Mouse (Mus musculus) megakaryocyte, embryonic 14.5 days (primary cell): ENCODE results near the gene Insrr.

ENCODE experiments used
- FLI1 ChIP-seq: IDR thresholded peaks from 2 replicates; pipeline ENCODE4 v1.6.1; 2012; ENCODE audit warnings: low read length, inconsistent platforms, mixed read lengths
- GATA1 ChIP-seq: IDR thresholded peaks from 3 replicates; pipeline ENCODE4 v1.6.1; 2012; ENCODE audit warnings: mixed read lengths, low read length, inconsistent platforms, borderline replicate concordance

GRCm38 (mm10) chr3:87756488-87756887, 40.3 kb upstream of the Insrr start:
- TF ChIP-seq GATA1 (no peak), FLI1 (no peak)
